Mouse (Mus musculus) lung, postnatal 25 days (tissue): ENCODE measurements at regions not wholly inside any gene's neighbourhood (a gene's known extent, or its start where the extent isn't known, plus 50 kb on each side); places are given as distances from the start of the nearest gene placed in this dataset.

Source experiments
- DNase-seq: peaks from one replicate; pipeline ENCODE4 v3.0.0; 2022; ENCODE audit warnings: low spot score

DNA sequence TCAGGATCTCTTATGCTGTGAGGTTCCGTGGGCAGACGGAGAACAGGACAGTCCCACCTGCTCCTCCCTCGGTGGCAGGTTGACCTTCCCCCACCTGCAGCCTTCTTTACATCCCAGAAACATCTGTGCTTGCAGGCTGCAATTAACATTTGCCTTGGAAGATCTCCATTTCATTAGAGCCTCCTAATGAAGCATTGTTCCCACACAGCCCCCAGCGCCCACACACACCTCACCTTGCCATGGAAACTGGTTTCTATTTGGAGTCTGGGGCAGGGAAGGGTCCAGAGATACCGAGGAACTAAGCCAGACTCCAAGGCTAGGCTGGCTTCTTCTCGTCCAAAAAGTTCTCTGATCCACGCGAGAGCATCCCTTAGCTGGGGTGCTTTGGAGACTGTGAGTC, 56.6 kb upstream of the Rpl38 start:
- no peak for DNase-seq

DNA sequence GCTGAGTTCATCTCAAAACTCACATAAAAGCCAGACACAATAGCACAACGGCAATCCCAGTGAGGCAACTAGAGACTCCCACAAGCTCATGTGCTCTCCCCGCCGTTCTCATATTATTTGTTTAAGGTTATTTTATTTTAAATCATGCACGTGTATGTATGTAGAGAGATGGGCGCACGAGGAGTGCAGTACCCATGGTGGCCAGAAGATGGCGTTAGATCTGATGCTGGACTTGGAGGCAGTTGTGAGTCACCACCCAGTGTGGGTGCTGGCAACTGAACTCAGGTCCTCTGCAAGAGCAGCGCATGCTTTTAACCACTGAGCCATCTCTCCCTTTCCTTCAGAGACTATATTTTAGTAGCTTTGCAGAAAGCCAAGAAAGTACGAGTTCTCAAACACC, 60.3 kb upstream of the Rpl38 start:
- DNase-seq, result no peak

DNA sequence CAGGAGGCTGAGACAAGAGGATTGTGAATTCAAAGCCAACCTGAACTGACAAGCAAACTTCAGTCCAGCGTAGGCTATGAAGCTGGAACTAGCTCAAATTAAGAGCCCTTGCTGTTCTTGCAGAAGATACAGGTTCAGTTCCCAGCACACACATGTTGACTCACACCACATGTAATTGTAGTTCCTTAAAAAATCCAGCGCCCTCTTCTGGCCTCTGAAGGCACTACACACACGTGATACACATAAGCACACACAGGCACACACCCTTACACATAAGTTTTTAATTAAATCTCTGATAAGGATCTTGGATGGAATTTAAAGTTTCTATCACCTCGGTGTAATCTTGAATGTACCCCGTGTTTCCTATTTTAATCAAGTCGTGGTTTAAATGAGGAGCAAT, 65.2 kb upstream of the Rpl38 start:
- DNase-seq, result no peak

DNA sequence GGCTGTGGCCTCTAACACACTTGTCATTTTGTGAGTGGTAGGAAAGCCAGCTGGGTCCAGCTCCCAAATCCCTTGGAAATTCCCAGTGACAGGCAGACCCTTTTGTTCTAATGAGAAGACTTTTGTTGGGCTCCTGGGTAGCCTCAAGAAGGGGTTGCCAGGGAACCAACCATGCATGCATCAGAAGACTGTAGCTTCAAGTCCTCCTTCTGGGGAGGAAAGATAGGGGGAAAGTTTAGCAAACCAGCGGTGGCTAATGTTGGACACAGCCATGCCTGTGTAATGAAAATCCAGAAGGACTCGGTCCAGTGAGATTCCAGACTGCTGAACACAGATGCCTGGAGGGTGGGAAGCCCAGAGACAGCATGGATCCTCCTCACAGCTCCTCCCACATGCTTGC, 71.1 kb upstream of the Rpl38 start:
- DNase-seq, result no peak

DNA sequence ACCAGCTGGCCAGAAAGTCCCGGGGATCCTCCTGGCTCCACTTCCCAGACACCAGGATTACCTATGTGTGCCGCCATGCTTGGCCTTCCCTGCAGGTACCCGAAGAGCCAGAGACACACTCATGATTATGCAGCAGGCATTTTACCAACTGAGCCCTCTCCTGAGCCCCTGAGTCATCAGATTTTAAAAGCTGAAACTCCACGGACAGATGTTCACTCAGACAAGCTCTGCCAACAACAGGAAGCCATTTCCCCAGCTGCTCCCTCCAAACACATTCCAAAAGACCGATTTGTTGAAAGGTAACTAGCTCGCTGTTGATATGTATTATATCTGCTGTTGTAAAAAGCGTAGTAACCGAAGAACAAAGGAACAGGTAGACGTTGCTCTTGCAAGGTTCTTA, 75.4 kb upstream of the Rpl38 start:
- no peak for DNase-seq

DNA sequence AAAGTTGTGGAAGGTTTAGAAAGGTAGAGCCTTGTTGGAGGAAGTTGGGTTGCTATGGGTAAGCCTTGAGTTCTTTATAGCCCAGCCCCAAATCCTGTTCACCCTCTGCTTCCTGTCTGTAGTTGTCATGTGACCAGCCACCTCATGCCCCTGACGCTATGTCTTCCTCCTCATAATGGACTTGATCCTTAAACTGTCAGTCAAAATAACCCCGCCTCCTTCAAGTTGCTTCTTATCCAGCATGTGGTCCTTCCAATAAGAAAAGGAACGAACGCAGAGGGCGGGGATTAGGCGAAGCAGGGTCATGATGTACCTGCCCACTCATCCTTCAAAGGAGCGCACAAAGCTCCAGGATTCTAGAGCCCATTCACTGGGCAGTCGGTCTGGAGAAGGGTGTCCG, 79.8 kb upstream of the Rpl38 start:
- no peak for DNase-seq

DNA sequence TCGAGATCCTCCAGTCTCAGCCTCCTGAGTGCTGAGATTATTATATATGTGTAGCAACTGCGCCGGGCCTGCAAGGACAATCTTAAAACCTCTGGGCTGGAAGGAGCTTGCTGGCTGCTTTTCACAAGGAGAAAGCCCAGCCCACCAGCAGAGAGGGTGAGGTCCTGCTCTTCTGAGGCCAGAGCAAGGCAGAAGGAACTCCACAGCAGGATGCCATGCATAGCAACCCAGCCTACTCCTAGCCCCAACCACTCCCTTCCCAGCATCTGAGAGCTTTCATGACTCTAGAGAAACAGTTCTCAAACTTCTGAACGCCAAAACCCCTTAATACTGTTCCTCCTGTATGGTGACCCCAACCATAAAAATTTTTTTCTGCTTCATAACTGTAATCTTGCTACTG, 80.3 kb upstream of the Rpl38 start:
- no peak for DNase-seq

DNA sequence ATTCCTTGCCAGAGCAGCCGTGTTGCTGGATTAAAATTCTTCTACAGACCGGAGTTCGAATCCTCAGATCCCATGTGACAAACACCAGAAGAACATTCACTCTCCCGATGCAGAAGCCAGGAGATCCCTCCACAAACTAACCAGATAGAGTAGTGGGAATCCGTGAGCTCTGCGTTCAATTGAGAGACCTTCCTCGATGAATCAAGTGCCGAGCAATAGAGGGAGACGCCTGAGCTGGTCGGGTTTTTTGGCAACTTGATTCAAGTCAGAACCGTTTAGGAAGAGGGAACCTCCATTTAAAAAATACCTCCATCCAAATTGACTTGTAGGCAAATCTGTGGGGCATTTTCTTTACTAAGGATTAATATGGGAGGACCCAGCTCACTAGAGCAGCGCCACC, 81.9 kb upstream of the Rpl38 start:
- no peak for DNase-seq

DNA sequence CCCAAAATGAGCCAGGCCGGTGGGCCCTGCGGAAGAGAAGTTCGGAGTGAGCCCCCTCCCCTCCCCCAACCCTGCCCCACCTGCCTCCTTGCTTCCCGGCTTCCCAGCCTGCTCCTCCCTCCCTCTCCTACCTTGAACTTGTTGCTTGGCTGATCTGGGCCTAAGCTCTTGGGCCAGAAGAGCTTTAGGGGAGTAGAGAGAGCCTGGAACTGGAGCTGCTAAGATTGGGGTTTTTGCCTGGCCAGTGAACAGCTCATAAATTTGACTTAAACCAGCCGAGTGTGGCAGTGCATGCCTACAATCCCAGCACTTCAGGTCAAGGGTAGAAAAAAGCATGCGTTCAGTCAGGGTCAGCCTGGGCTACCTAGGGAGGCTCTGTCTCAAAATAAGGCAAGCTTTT, 83.5 kb upstream of the Rpl38 start:
- DNase-seq, result no peak

DNA sequence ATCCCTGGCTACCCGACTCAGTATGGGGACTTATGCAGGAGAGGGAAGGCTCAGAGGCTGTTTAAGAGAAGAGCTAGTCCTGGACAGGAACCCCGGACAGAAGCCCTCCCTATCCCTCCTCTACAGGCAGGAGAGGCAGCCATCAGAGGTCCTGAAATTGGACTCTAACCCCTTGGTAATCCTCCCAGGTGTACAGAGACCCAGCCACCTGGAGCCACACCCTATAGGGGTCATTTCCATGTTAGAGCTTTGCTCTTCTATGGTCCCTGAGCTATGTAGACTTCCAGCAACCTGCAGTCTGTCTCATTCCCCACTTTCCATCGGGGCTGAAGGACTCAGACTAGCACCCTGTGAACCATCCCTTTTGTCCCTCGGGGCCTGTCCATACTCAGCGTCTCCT, 84.2 kb upstream of the Rpl38 start:
- DNase-seq, result no peak

DNA sequence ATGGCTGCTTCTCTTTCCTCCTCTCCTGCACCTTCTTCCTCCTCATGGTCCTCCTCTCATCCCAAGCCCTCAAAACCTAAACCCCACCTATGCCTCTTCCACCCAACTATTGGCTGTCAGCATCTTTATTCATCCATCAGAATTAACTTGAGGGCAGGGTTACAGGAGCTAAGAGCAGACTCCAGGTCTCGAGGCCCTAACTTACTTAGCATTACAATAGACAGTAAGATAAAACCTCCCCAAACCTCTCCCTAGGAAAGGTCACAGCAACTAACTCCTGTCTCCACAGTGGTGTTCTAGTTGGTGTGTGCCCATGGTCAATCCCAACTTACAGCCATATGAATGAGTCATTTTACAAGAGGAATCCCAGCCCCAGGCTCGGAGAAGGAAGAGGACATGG, 88.3 kb upstream of the Rpl38 start:
- no peak for DNase-seq

DNA sequence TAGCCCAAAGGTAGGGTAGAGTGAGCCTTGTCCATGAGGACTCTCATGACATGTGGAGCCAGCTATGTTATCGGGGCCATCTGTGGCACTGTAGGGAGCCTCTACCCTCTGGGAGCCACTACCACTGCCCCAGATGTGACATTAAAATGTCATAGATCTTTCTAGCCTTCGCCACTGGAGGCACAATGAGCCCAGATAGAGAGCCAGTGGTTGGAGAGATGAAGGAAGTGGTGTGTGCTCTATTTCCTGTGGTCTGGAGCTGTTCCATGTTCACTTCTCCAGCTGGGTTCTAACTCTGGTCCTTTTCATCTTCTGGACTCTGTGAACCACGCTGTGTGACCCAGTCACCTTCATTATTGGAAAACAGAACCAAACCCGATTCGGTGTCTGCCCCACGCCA, 89.8 kb upstream of the Rpl38 start:
- no peak for DNase-seq

DNA sequence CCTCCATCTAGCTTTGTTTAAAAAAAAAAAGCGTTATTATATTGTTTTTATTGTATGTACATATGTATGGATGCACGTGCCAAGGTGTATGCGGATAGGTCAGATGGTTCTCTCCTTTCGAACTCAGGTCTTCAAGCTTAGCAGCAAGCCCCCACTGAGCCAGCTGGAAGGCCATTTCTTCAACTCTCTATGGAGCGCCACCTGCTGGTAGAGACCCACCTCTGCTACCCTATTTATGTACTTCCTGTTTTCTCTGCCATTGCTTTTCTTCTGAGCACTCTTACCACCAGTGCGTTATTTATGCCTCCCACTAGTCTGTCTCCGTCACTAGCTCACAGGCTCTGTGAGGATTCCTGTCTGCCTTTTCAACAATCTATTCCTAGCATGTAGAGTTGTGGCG, 91.5 kb upstream of the Rpl38 start:
- DNase-seq, result no peak

DNA sequence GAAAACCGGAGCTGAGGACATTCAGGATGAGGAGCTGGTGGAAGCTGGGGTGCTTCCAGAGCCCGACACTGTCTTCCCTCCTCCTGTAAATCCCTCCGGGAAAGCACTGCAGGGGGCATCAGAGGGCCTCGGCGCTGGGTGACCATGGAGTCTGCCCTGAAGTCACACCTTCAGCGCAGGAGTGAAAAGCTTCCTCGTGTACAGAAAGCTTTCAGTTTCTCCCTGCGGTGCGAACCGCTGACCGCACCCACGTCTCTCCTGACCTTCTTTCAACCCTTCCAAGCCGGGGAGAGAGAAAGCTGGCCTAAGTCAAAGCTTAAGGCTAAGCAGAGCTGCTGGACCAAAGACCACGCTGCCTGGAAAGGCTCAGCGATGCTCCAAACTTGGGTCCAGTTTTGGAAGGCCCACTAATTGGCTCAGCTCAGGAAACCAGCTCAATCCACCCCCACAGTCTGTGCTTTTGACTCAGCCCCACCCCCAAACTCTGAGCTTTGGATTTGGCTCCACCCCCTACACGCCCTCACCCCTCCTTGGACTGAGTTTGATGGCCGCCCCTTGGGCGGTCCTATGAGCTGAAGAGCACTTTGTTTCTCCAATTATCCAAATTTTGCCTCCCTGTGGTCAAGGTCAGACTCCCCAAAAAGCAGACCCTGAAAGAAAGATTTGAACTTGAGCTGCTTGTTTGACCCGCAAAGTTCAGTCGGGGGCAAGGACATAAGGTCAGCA, 97.0 kb upstream of the Rpl38 start:
- DNase-seq, result no peak

DNA sequence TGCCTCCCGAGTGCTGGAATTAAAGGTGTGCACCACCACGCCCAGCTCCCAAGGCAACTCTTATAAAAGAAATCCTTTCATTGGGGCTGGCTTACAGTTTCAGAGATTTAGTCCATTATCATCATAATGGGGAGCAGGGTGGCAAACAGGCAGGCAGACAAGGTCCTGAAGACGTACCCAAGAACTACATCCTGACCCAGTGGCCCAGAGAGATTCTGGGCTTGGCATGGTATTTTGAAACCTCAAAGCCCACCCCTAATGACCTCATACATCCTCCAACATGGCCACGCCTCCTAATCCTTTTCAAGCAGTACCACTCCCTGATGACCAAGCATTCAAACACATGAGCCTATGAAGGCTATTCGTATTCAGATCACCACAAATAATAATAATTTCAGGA, 98.2 kb upstream of the Rpl38 start:
- DNase-seq, result no peak

DNA sequence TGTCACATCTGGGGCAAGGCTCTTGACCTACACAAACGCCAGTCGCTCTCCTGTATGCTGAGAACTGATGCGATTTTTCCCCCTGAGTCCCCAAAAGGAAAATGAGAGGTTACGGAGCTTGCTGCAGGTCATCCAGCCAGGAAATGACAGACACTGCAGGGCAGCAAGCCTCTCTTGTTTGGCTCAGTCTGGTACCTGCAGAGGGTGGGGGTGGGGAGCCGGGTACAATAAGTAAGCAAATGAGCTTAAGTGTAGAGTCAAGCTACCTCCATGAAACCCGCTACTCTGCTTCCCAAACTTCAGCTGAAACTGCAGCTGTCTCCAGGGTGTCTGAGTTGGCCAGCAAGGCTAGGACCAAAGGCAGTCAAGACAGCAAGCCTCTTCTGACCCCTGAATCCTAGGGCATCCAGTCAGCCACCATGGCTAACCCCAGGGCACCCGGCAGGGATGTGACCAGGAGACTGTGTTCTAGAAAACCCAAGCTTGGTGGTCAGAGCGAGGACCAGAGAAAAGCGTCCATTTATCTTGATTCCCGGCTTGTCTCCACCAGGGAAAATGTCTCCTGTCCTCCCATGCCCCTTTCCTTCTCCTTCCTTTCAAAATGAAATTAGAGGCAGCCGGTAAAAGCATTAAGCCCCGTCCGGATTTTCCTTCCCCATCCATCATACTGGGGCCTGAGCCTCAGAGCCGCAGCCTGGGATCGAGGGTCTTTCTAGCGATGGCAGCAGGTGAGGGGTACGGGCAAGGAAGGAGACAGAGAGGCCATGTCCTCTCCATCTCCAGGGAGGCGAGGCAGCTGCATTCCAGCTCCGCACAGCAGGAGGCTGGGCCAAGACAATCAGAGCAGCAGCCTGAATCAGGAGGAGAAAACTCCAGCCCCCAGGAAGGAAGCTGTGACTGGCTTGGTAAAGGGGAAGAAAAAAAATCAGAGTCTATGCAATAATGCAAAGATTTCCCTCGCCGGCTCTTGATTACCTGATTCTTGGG, 100.2 kb upstream of the Rpl38 start:
- DNase-seq, result no peak

DNA sequence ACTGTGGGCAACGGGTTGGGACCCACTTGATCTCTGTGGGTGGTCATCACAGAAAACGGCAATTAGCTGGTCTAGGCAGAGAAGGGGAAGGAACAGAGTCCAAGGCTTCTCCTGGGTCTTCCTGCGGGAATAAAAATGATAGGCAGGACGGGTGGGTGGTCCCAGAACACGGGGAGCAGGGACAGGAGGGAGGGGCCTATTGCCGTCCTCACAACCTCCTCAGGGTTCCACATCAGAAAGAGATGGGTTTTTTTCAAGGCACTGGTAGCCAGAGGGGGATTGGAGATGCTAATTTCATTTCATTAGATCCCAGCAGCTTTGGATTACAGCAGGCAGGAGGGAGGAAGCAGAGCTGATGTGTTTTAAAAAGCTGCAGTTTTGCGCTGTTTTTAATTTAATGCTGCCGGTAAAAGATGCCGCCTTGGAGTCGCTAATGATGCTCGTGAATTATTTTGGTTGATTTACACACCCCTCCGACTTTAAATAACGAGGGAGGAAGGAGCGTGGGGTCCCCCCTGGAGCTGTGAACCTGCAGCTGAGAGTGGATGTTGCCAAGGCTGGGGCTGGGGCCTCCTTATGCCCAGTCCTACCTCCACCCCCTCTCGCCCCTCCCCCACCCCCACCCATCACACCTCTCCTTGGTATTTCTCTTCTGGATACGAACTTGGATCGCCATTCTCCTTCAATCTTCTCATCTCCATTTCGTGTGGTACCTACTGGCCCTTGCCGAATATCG, 101.1 kb upstream of the Rpl38 start:
- no peak for DNase-seq

DNA sequence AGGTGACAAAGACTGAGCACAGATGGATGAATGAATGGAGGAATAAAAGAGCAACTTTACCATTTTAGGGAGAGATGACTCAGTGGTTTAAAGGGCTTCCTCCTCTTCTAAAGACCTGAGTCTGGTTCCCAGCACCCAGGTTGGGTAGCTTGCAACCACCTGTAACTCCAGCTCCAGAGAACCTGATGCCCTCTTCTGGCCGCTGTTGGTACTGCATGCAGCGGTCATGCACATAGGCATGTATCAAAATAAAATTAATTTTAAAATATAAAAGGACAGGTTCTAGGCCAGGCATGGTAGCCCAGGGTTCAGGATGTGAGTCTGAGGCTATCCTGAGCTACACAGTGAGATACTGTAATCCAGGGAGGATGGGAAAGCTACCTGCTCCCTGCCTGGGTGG, 103.4 kb upstream of the Rpl38 start:
- no peak for DNase-seq

DNA sequence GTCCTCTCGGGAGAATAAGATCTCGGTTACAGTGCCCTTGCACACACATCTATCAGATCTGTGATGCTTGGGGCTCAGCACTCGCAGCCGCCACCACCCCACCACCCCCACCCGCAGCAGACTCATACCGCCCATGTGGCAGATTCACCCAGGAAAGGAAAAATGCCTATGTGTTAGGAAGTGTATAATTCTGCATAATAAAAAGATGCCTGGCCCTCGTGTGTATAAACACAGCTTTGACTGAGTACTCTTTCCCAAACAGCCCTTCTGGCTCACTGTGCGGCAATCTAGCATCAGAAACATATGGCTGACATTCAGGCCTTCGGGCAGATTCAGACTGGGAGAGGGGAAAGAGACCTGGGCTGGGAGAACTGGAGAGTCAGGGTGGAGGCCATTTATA, 105.2 kb upstream of the Rpl38 start:
- DNase-seq, result no peak

DNA sequence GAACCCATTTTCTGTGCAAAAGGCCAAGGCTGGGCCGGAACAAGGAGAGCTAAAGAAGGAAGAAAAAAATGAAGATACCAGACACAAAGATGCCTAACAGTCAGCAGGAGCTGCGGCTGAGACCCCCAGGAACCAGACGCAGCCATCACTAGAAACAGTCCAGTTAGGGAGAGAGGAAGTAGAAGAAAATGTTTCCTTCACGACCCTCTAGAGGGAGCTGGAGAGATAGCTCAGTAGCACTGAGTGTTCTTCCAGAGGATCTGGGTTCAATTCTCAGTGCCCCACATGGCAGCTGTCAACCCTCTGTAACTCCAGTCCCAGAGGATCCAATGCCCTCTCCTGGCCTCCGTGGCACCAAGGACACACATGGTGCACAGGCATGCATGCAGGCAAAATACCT, 113.7 kb upstream of the Rpl38 start:
- DNase-seq, result no peak

DNA sequence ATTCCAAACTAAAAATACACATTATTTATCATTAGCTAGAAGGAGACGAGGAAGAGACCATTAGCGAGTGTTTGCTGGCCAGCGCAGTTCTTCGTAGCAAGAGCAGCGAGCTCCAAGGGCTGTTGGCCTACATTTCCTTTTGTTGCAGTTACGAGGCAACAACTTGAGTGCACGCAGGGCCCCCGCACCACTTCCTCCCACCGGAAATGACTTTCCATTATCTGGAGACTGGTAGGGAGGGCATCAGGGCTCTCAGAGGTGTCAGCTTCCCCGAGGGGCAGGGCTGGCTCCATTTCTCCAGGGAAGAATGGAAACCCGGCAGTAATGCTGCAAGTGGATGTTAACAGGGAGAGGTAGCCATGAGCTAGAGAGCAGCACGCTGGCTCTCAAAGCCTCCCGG, 114.3 kb upstream of the Rpl38 start:
- DNase-seq, result no peak

DNA sequence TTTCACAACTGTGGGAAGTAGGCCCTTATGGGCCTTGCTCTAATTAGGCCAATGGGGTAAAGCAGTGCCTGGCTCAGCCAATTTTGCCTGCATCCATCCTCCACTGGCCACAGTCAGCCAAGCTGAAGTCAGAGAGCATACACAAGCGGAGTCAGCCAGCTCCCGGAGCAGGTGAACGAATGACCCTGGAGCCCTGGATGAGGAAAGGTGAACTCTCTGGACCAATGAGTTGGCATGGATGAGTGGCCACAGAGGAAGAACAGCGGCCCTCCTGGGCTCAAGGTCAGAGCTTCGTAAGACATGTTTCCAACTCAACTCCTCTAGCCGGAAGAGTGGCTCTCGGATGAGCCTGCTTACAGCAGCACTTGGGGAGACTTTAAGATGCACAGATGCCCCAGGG, 116.1 kb upstream of the Rpl38 start:
- no peak for DNase-seq

DNA sequence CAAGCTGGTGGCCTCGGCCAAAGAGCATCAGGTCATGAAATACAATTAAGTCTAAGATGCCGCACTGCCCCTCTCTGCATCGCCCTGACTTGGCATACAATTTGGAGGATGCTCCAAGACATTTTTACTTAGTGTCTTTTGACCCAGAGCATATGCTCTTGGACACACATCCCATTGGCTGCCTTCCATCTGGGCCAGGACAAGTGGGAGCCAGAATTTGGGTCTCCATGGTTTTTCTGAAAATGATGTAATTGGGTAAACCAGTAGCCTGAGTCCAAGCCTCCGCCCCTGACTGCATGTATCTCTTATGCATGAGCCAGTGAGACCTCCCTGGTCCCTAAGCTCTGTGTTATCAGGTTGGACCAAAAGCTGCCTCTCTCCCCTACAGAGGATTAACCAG, 117.1 kb upstream of the Rpl38 start:
- no peak for DNase-seq
